Mouse (Mus musculus) gastrocnemius, postnatal 14 days (tissue): ENCODE data around the gene Baz2b. TPM values are rescaled to one million over a fixed set of nuclear protein-coding genes. Genes with fewer than 3 reads are reported as not detected.

Source experiments
- DNase-seq: peaks from one replicate; pipeline ENCODE4 v3.0.0; 2021; ENCODE audit warnings: mixed read lengths
- intact Hi-C: fragments of 180-260 bp; cut with DNase I; formaldehyde crosslinking; loops from one replicate; pipeline ENCODE4 v1.15.1; 2025; ENCODE audit warnings: low total_unique reads
- total RNA-seq, 2 experiments: library from RNA; stranded (reverse); gene quantifications; 2 replicates each; pipeline ENCODE4 v1.2.3; 2021

Gene Baz2b
- total RNA-seq, 2 experiments from 2014 or later = 31.2 to 34.9 TPM

DNA sequence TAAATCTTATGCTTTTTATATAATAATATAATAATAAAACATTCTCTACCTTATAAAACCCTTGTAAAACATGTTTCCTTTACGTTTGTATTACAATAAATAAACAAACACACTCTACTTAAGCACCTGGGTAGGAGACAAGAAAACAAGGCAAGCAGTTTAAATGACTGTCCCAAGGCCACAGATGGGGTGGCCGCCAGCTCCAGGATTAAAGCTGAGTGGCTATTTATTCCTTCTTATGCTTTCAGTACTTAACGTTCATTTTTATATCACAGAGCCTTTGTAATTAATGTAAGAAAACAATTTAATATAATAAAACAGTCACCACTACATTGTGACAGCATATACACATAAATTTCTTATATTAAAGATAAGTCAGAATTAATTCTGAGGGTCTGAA, 173.3 kb downstream of the Baz2b start:
- DNase-seq = no peak
- intact Hi-C loops = loop anchor here (2.0 kb wide), 1 partner anchor 88 kb away; no protein-coding TSS in a partner anchor

DNA sequence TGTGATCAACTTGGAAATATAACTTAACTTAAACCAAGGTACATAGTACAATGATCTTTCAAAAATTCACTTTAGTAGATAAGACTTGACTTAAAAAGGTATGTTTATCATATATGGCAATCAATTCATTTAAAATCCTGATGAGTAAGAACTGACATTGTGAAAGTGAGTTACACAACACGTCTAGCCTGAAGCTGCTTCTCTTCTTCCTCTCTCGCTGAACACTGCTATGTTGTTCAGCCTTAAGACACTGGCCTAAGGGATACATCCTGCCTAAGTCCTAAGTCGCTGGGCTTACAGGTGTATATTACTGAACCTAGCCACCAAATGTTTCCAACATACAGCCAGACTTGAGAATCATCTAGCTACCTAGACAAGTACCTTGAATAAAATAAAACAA, 178.6 kb downstream of the Baz2b start:
- DNase-seq = no peak
- intact Hi-C loops = no loop called here

DNA sequence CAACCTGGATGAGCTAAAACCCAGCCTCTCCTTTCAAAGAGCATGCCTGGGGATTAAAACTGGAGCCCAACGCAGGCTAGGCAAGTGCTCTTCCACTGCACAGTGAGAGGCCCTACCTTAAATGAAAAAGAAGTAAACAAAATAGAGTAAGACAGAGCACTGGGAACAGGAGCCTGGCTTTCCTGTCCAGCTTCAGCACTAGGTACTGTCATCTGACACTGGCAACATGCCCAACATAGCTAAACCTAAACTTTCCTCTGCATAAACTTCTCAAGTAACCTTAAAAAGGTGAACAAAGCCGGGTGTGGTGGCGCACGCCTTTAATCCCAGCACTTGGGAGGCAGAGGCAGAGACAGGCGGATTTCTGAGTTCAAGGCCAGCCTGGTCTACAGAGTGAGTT, 180.6 kb downstream of the Baz2b start:
- no peak for DNase-seq
- intact Hi-C loops = no loop called here

DNA sequence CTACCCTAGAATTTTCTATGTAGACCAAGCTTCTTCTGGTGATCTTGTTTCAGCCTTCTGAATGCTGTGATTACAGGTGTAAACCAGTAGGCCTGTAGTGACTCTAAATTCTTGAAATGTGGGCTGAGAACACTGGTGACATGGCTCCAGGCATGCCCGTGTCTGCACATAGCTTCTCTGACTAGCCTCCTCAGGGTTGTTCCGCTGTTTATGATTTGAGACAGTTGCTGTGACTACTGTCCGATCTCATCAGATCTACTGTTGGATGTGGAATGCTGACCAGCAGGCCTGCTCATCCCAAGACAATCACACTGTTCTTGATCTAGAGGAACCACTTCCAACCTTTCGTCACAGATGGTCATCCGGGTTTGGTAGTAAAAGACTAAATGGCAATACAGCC, 182.5 kb downstream of the Baz2b start:
- no peak for DNase-seq
- intact Hi-C loops = no loop called here

DNA sequence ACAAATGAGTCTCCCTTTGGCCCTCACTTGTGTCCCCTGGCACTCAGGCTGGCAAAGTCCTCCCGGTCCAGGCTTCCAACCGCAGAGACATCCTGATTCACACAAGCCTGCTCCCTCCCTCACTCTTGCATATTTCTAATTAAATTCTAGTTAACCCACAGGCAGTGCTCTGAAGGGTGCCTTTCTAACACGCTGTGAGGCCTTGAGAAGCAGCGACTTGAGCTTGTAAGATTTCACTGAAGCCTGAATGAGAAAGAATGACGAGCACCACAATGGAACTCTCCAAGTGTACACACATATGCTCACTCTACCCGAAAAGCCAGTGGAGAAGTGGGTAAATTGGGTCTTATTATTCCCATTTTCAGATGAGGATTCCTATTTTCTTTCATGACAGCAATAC, 183.1 kb downstream of the Baz2b start:
- intact Hi-C loops = no loop called here

DNA sequence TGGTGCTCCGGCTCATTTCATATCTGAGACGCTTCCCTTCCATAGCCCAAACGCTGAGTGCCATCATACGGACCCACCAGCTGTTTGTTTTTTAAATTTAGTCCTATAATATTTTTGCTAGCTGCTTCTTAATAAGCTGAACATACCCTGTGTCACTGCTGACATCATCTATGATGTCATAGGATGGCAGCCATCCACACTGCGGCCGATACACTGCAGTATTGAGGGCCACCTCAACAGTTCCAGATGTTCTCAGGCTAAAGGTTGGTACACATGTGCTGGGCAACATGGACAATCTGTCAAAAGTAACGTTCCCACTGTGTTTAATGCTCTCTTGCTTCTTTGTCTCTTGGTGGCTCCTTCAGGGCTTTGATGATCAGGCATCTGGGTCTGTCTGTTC, 185.9 kb downstream of the Baz2b start:
- no peak for DNase-seq
- intact Hi-C loops = no loop called here

More for the DNA sequence above, 183.1 kb downstream of the Baz2b start:
- no peak for DNase-seq

DNA sequence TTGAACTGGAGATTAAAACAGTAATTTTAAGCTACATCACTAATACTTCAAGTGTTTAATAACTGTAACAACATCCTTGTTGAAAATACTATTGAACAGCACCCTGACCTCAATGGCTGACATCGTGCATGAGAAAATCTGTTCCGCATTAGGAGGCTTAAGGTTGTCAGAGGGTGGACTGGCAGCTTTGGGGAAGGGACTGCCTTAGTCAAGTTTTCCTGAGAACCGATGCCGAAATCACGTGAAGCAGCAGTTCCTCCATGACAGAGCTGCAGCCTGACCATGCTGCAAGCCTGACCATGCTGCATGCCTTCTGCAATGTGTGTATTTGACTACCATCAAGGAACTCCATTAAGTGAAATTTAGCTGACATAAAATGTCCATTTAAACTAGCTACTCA, 188.1 kb downstream of the Baz2b start:
- intact Hi-C loops = no loop called here
- no peak for DNase-seq

DNA sequence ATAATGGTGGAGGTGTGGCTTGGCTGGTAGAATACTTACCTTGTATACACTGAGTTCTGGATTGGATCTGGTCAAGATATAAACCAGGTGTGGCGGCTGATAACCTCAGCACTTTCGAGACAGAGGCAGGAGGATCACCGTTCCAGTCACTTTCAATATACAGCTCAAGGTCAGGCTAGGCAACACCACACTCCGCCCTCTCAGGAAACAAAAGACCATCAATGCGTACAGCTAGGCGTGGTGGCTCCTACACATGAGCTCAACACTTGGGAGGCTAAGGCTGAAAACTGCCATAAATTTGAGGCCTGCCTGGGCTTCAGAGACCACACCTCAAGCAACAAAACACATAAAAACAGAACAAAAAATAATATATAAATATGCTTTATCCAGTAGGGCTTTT, 188.5 kb downstream of the Baz2b start:
- intact Hi-C loops = no loop called here
- DNase-seq = no peak

DNA sequence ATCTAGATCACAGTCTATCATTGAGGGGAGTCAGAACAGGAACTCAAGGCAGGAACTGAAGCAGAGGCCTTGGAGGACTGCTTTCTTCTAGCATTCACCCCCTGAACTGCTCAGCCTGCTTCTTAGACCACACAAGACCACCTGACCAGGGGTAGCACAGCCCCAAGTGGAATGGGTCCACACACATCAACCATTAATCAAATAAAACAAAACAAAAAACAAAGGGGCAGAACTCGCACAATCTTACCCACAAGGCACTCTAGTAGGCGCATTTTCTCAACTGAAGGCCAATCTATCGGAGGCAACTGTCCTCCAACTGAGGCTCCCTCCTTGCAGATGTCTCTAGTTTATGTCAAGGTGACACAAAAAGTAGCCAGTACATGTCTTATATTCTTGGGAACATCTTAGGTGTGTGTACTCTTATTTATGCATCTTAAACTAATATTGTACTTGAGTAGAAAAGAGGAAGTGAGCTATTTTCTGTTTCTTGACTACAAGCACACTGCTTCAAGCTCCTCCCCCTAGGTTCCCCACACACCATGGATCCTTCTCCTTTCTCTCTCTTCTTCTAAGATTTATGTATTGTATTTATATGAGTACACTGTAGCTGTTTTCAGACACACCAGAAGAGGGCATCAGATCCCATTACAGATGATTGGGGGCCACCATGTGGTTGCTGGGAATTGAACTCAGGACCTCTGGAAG, 189.9 kb downstream of the Baz2b start:
- no peak for DNase-seq
- intact Hi-C loops = no loop called here

DNA sequence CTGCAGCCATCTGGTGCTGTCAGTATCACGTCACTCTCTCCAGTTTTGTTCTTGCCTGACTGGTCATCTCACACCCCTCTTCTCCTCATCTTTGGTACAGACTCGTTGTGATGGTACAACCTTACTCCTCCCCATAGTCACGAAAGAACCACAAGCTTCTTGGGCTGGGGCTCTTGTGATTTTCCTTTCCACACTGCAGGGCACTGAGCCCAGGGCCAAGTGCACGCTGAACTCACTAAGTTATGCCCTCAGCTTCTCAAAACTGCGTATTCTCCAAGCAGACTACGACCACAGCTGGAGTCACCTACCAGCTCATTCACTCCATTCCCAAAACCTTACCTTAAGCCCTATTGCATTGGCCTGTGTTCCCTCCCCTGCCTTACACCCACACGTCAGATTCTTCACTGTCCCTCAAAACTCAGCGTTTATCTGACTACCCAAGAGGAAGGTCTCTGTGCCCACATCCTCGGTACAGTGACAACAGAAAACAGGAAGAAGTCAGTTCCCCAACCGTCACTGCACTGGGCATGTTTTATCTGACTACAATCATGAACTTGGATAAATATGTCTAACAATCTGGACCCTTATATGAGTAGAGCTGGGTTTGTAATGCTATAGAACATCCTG, 190.7 kb downstream of the Baz2b start:
- intact Hi-C loops = no loop called here
- DNase-seq = no peak

DNA sequence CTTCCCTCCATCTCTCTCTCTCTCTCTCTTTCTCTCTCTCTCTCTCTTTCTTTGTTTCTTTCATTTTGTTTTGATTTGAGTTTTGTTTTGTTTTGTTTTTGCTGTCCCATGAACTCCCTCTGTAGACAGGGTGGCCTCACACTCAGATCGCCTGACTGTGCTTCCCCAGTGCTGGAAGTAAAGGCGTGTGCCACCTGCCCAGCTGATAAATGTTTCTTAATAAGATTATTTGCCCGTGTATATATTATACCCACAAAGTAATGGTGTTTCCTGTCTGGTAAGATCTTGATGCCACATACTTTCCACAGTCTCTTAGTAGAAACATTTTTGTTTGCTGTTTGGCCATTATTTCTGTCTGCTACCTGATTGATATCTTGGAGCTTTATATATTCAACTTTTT, 198.1 kb downstream of the Baz2b start:
- intact Hi-C loops = no loop called here
- no peak for DNase-seq

DNA sequence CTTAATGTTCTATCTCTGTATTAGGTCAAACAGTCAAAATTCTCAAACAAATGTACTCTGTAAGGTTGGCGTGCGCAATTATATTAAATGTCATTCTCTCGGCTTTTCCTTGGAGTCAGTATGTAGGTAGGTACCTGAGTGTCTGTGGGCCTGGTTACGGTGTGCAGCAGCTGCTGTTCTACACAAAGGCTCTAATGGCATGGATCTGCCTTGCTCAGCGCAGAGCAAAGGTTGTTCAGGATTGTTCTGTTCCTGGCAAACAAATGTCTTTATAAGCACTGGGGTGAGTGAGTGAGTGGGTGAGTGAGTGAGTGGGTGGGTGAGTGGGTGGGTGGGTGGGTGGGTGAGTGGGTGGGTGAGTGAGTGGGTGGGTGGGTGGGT, 206.0 kb downstream of the Baz2b start:
- DNase-seq = no peak
- intact Hi-C loops = no loop called here

DNA sequence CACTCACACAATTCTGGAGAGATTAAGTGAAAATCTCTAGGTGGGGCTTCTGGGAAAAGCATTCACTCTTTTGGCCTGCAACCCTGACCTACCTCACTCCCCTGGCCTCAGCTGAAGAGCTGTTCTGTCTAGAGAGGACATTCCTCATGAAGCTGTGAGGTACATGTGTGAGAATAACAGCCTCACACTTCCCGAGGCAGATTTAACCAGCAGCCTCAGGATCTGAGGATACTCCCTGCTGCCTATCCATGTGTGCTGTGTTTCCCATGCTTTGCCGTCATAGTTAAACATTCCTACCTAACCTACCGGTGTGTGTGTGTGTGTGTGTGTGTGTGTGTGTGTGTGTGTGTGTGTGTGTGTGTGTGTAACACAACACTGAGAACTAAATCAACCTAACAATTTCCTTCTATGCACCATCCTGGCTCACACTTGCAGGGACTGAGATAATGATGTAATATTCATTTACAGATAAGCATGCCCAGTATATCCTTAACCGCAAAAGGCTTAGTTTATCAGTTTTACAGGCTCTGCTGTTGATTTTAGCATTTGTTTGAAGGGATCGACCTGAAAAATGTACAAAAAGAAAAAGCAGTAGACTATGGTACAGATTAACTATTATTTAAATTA, 206.5 kb downstream of the Baz2b start:
- intact Hi-C loops = no loop called here
- DNase-seq = no peak

DNA sequence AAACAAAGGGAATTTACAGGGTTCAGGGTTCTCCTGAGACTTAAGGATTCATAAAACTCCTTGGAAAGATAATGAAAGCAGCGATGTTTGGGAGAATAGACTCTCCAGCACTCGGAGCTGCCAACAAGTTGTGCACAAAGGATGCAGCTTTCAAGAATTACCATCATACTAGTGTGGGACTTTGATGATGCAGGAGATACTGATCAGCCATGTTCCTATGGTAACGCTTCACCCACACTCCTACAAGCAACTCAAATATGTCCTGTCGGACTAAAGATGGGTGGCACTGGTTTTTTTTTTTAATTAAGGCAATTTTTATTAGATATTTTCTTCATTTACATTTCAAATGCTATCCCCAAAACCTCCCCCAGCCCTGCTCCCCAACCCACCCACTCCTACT, 209.4 kb downstream of the Baz2b start:
- no peak for DNase-seq
- intact Hi-C loops = no loop called here

DNA sequence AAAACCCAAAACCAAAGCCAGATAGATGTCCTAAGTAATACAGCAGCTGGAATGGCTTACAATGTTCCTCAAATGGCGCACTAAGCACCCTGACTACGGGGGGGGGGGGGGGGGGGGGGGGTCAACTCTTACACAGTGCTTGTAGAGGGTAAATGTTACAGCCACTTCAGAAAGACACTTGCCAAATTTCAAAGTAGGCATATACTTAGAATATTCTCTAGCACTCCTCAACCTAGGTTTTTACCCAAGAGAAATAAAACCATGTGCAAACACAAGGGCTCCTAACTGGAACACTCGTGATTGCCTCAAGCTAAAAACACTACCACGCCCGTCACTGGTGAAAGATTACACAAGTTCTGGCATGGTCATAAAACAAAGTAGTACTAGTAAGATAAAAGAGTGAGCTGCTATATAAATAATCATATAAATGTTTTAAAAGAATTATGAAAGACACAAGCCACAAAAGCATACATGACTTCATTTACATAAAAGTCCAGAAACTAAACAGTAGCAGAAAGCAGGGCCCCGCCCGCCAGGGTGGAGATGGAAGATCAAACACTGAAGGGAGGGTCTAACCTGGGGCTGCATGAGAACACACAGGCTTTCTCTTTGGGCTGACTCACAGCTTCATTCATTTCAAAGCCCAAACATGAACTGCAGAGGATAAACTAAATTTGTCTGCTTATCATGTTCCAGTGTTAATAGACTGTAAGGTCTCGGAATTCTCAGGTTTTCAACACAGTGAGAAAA, 212.0 kb downstream of the Baz2b start:
- intact Hi-C loops = no loop called here
- DNase-seq = no peak

DNA sequence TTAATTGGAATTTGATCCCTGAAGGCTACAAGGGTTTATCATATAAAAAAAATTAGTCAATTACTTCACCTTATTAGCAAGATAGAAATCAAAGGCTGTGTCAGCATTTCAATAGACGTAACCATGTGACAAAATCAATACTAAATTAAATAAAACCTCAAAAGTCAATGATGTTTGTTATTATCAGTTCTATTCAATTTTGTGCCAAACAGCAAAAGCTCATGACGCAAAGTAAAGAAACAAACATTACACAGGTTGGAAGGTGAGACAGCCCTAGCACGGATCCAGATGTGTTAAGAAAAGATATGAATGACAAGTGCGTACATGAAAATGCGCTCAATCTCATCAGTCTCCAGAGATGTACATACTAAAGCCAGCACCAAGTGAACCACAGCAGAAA, 212.7 kb downstream of the Baz2b start:
- intact Hi-C loops = no loop called here
- no peak for DNase-seq

DNA sequence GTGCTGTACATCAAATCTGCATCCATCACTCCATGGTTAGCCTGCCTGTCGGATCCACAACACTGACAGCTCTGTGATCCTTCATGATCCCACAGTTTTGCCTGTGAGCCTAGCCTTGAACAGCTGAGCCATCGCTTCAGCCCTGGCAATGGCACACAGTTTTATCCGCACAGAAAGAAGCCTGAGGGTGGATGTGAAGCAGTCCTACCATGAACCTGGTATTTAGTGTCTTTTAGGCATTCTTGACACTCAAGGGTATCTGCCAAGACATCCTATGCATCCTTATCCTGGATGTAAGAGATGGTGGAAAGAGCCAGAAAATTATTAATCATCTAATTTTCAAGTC, 216.5 kb downstream of the Baz2b start:
- no peak for DNase-seq
- intact Hi-C loops = no loop called here

DNA sequence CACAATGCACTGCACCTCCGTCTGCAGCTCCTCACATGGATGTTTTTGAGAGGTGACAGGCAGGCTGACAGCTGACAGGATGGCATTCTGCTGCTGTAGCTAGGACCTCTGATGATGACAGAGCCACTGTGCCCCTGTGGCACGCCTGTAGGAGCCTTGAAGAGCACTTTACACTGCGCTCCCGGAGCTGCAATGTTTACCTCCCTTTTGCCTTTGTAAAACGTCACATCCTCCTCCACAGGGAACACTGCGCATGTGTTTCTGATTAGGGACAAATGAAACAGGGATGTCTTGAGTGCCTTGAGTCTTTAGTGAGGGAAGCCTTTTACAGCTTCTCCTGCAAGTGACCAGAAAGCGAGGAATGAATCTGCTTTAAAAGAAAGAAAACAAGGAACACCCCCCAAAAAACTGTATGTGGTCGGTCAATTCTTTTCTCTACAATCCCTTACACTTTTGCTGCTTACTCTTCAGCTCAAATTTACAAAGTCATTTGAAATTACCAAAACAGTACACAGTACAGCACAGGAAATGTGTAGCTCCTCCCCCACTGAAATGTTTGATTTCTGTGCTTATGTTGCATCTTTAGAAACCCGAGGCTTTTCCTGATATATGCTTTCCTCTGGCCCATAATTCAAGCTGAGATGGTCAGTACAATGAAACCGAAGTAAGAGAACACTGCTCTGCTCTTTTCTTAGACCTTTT, 217.0 kb downstream of the Baz2b start:
- intact Hi-C loops = no loop called here

DNA sequence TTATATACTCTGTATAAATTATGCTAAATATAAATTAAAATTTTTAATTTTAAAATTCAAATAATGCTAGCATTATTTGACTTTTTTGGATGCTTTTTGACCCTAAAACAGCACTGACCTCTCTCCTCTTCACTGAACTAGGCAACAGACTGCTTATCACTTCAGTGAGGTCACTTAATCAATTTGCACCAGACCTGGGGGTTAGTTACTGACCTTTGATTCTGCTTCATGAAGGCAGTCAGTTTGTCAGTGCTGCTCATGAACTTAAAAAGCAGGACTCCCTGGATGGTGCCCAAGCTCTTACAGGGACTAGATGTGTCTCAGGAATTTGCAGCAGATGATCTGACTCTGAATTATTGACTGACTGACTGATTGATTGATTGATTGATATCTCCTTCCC, 217.9 kb downstream of the Baz2b start:
- intact Hi-C loops = no loop called here
- DNase-seq = no peak

More for the DNA sequence above, 217.0 kb downstream of the Baz2b start:
- DNase-seq = no peak

DNA sequence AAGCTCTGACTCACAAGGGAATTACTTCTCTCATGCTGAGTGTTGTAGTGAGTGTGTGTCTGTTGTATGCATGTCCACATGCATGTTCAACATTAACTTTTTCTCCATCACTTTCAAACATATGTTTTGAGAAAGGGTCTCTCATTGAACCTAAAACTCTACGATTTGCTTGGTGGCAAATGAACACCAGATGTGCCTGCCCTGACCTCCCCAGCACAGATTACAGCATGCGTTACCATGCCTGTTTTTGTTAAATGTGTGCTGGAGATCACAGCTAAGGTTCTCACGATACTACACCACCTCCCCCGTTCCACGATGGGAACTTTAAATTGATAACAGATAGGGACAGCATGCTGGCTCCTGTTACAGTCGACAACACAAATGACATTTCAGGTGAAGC, 222.1 kb downstream of the Baz2b start:
- DNase-seq = no peak
- intact Hi-C loops = no loop called here
